Mouse (Mus musculus) megakaryocyte, embryonic 14.5 days (primary cell): ENCODE results near the gene Vsig10. TPM values are rescaled to one million over a fixed set of nuclear protein-coding genes. Genes with fewer than 3 reads are reported as not detected.
"Not testable (repeated sequence)": the region's sequence is repeated elsewhere in the genome, so short reads cannot be mapped to it uniquely, and the experiment has no call there.

ENCODE experiments used
- H3K27me3 ChIP-seq: replicated peaks from 2 replicates; pipeline ENCODE3; 2012; ENCODE audit warnings: inconsistent platforms
- H3K36me3 ChIP-seq: replicated peaks from 2 replicates; pipeline ENCODE3; 2012; ENCODE audit warnings: low read length, inconsistent platforms, mixed read lengths
- H3K4me1 ChIP-seq: 2 replicates; pipeline ENCODE4 v1.6.1; 2012; ENCODE audit warnings: inconsistent platforms
- H3K4me3 ChIP-seq: replicated peaks from 2 replicates; pipeline ENCODE3; 2012; ENCODE audit warnings: moderate library complexity, mild to moderate bottlenecking, inconsistent platforms
- H3K9me3 ChIP-seq: 2 replicates; pipeline ENCODE4 v1.6.1; 2012; ENCODE audit warnings: inconsistent platforms
- FLI1 ChIP-seq: IDR thresholded peaks from 2 replicates; pipeline ENCODE4 v1.6.1; 2012; ENCODE audit warnings: low read length, inconsistent platforms, mixed read lengths
- GATA1 ChIP-seq: IDR thresholded peaks from 3 replicates; pipeline ENCODE4 v1.6.1; 2012; ENCODE audit warnings: mixed read lengths, low read length, inconsistent platforms, borderline replicate concordance
- polyA plus RNA-seq: library from polyadenylated mRNA; stranded (reverse); fragments of >175 nt; gene quantifications from 2 replicates; pipeline ENCODE4 v1.2.3, GENCODE M21; 2012; ENCODE audit warnings: low replicate concordance; ENCODE audit not compliant: insufficient read depth

The Vsig10 gene
- polyA plus RNA-seq, 1 experiment, result 0.23 TPM

DNA sequence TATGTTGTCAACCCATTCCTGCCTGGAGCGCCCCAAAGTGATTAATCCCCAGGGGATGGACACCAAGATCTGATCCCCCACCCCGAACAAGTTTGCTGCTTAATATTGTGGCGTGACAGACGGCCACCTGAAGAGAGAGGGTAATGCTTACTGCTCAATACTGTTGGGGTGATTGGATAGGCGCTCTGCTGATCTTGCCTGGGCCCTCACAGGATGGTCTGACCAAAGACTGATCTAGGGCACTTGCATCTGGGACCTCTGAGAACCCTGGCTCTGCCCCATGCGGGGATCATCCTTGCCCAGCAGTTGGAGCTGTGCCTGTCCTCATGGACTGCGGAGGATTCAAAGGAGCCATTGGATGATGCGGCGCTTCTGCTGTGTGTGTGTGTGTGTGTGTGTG lies 4.9 kb downstream of the Vsig10 start:
- TF ChIP-seq GATA1 (no peak), FLI1 (no peak)
- peaks cover 59% of the 10 kb centered on the region for H3K27me3 ChIP-seq
- H3K36me3 ChIP-seq, result no peaks in the 10 kb centered on the region
- no peaks in the 10 kb centered on the region for H3K9me3 ChIP-seq
- H3K4me1 ChIP-seq, result peaks cover 13% of the 10 kb centered on the region
- no peak overlapping the region for H3K4me3 ChIP-seq

DNA sequence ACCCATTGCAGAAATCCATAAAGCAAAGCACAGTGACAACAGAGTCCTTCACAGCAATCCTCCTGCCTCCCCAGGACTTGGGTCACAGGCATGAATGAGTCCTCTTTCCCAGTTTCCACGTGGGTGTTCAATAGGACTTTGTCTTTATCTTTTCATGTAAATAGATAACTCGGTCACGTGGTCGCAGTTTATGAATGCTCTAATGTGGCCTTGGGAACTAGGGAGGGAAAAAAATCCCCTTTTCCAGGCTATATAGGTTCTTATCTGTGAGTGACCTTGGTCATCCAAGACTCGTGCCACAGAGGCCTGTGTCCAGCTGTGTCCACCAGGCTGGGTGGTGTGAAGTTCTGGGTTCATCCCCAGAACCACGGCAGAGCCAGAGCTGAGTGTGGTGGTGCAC lies 7.5 kb downstream of the Vsig10 start:
- H3K4me3 ChIP-seq, result no peak overlapping the region
- no peaks in the 10 kb centered on the region for H3K9me3 ChIP-seq
- no peaks in the 10 kb centered on the region for H3K36me3 ChIP-seq
- peaks cover 45% of the 10 kb centered on the region for H3K27me3 ChIP-seq
- no peak for TF ChIP-seq GATA1
- no peak for TF ChIP-seq FLI1
- no peaks in the 10 kb centered on the region for H3K4me1 ChIP-seq

DNA sequence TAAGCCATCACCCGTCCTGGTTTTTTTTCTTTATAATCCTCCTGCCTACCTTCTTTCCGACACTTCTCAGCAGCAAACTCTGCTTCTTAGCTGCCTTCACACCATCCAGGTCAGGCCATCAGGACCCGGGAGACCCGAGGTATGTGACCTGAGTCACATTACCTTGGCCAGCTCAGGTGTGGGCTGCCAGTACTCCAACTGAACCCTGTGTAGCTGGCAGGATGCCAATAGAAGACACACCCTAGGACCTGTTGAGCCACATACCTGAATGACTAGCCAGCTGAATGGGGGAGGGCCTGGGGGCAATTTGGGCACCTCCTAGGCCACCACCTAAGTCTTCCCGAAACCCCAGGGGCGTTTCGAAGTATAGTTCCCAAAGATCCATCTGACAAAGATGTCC lies 11.6 kb downstream of the Vsig10 start:
- H3K36me3 ChIP-seq, result no peaks in the 10 kb centered on the region
- peaks cover 37% of the 10 kb centered on the region for H3K27me3 ChIP-seq
- H3K9me3 ChIP-seq, result peaks cover 6% of the 10 kb centered on the region
- H3K4me3 ChIP-seq, result no peak overlapping the region
- H3K4me1 ChIP-seq, result no peaks in the 10 kb centered on the region
- no peak for TF ChIP-seq GATA1

GRCm38 (mm10) chr5:117337999-117338398 lies 19.1 kb downstream of the Vsig10 start:
- H3K36me3 ChIP-seq, result no peaks in the 10 kb centered on the region
- TF ChIP-seq FLI1, result no peak
- TF ChIP-seq GATA1, result no peak

DNA sequence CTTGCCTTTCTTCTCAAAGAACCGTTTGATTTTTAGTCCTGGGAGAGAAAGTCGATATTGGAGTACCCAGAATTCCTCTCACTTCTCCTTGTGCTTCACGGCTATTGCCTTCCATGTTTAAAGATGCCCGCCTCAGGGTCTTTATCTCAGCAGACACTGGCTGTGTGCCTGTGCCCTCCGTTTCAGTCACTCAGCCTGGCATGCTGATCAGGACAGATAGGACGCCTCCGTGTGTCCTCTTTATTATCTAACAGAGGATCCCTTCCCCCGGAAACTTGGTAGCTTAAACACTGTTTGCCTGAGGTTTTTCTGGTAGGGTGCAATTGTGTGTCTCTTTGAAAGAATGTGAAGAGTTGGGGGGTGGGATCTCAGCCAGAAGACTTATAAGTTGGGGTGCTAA lies 19.6 kb downstream of the Vsig10 start:
- Histone ChIP-seq H3K4me3 (no peak overlapping the region), H3K9me3 (peaks cover 25% of the 10 kb centered on the region)
- TF ChIP-seq GATA1, result no peak
- no peak for TF ChIP-seq FLI1

More at GRCm38 (mm10) chr5:117337999-117338398, 19.1 kb downstream of the Vsig10 start:
- Histone ChIP-seq H3K4me1 (no peaks in the 10 kb centered on the region), H3K4me3 (no peak overlapping the region), H3K27me3 (peaks cover 19% of the 10 kb centered on the region), H3K9me3 (peaks cover 25% of the 10 kb centered on the region)

DNA sequence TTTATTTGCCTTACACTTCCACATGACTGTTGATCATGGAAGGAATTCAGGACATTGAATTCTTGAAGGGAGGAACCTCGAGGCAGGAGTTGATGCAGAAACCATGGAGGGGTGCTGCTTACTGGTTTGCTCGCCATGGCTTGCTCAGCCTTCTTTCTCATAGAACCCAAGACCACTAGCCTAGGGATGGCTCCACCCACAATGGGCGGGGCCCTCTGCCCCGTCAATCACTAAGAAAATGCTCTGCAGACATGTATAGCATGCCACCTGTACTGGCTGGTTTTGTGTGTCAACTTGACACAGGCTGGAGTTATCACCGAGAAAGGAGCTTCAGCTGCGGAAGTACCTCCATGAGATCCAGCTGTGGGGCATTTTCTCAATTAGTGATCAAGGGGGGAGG lies 21.2 kb downstream of the Vsig10 start:
- no peak for TF ChIP-seq GATA1
- no peak for TF ChIP-seq FLI1
- Histone ChIP-seq H3K4me1 (no peaks in the 10 kb centered on the region), H3K4me3 (no peak overlapping the region), H3K9me3 (peaks cover 19% of the 10 kb centered on the region), H3K27me3 (peaks cover 16% of the 10 kb centered on the region), H3K36me3 (no peaks in the 10 kb centered on the region)

More for the DNA sequence above, 19.6 kb downstream of the Vsig10 start:
- Histone ChIP-seq H3K4me1 (no peaks in the 10 kb centered on the region), H3K27me3 (peaks cover 18% of the 10 kb centered on the region), H3K36me3 (no peaks in the 10 kb centered on the region)

DNA sequence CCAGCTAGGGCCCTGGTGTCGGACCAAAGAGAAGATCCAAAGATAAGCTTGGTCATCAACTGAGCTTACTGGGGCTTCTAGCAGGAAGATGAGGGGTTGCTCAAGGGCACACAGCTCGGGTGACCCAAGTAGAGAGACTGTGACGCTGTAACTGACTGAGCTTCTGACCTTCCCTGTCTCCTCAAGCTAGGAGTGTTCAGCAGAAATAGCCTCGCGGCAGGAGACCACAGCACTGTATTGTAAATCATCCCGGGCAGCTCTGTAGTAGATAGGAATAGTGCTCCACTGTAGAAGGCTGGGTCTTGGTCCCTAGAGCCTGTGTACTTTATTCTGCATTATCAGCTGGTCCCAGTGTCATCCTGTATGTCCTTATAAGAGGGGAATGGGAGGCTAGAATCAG lies 23.0 kb downstream of the Vsig10 start:
- no peaks in the 10 kb centered on the region for H3K36me3 ChIP-seq
- peaks cover 2% of the 10 kb centered on the region for H3K4me1 ChIP-seq
- H3K4me3 ChIP-seq, result no peak overlapping the region
- H3K9me3 ChIP-seq, result peaks cover 9% of the 10 kb centered on the region
- TF ChIP-seq GATA1 (no peak), FLI1 (no peak)
- peaks cover 13% of the 10 kb centered on the region for H3K27me3 ChIP-seq

DNA sequence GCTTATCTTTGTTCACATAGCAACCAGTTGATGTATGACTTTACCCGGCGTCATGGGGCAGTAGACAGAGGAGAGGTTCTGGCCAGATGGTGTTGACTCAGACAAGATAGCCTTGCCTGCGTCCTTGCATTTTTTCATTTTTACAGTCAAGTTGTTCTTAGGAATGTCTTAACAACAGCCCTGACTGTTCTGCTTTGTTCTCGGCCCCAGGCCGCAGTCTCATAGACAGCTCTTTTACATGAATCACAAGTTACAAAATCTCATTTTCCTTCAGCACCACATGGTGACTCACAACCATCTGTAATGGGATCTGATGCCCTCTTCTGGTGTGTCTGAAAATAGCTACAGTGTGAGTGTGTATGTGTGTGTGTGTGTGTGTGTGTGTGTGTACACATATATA lies 25.6 kb downstream of the Vsig10 start:
- not testable (repeated sequence) for H3K4me3 ChIP-seq, H3K4me1 ChIP-seq, H3K9me3 ChIP-seq, H3K36me3 ChIP-seq
- H3K27me3 ChIP-seq, result peaks cover 12% of the 10 kb centered on the region

GRCm38 (mm10) chr5:117345432-117345976 lies 26.6 kb downstream of the Vsig10 start:
- Histone ChIP-seq H3K4me3 (no peak overlapping the region), H3K4me1 (peaks cover 8% of the 10 kb centered on the region), H3K36me3 (no peaks in the 10 kb centered on the region), H3K27me3 (peaks cover 14% of the 10 kb centered on the region), H3K9me3 (no peaks in the 10 kb centered on the region; the same call in 1 of the 2 replicates)
- TF ChIP-seq GATA1 (no peak), FLI1 (no peak)

DNA sequence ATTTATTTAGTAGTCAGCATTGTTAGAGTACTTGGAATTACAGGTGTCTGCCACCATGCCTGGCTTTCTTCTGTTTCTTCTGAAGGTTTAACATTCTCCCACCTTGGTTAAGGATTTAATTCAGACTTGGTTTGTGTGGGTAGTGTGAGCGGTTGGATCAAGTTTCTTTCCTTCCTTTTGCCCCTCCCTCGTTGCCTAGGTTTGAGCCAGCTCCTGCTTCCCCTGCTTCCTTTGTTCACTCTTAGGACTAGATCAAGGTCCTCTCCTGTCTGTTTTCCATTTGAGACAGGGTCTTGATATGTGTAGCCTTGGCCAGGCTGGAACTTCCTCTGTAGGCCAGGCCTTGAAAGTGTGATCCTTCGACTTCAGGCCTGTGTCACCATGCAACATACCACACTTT lies 27.4 kb downstream of the Vsig10 start:
- no peak for TF ChIP-seq FLI1
- TF ChIP-seq GATA1, result no peak
- Histone ChIP-seq H3K4me1 (peaks cover 8% of the 10 kb centered on the region), H3K9me3 (no peaks in the 10 kb centered on the region; the same call in 1 of the 2 replicates), H3K4me3 (no peak overlapping the region), H3K27me3 (peaks cover 20% of the 10 kb centered on the region), H3K36me3 (no peaks in the 10 kb centered on the region)

DNA sequence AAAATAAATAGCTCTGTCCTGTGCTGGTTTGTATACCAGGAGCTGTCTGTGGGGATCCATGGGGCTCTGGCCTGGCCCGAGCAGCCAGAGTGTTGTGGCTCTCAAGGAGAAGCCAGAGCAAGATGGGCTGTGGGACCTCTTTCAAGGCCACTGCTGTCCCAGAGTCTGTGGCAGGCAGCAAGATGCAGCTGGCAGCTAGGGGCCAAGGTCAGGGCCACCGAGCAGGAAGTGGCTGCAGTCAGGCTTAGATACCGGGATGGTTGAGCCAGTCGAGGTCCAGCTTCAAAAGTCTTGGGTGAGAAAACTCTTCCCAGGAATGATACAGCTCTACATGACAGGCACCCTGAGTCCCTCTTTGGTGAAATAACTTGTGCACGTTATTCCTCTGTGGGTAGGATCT lies 28.1 kb downstream of the Vsig10 start:
- peaks cover 8% of the 10 kb centered on the region for H3K4me1 ChIP-seq
- TF ChIP-seq GATA1 (no peak), FLI1 (no peak)

More for the DNA sequence above, 28.1 kb downstream of the Vsig10 start:
- Histone ChIP-seq H3K36me3 (no peaks in the 10 kb centered on the region), H3K9me3 (no peaks in the 10 kb centered on the region; the same call in 1 of the 2 replicates), H3K4me3 (no peak overlapping the region), H3K27me3 (peaks cover 20% of the 10 kb centered on the region)
